Mouse (Mus musculus): ENCODE results near the gene Cyp4f17. TPM values are rescaled to one million over a fixed set of nuclear protein-coding genes. Genes with fewer than 3 reads are reported as not detected.
"Not testable (repeated sequence)": the region's sequence is repeated elsewhere in the genome, so short reads cannot be mapped to it uniquely, and the experiment has no call there.

Cyp4f17 gene
- polyA plus RNA-seq, 1 experiment from 2014 or later = 11.7 TPM

DNA sequence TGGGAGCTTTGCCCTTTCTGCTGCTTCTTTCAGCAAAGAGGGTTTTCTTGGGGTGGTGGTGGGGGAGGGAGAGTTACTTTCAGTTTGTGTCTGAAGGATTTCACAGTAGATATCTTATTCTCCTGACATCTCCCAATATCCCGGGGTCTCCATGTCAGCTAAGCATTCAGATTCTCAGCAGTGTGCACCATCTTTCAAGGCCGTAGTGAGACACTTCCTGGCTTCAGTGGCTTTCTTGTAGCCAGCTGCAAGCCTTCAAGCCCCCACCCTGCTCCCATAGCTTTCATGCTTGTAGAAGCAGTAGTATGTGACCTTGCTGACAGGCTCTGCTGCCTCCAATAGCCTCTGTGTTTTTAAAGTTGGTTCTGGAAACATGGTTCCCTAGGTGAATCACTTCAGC is 67.4 kb downstream of the Cyp4f17 start:
- not testable (repeated sequence) for H3K4me2 ChIP-seq (replicated peaks); H3K9ac ChIP-seq; H3K27ac ChIP-seq; ATAC-seq (ENCODE audit: low FRiP score); H3K9me3 ChIP-seq (replicated peaks); H3K4me1 ChIP-seq; H3K4me3 ChIP-seq; H3K27me3 ChIP-seq; H3K36me3 ChIP-seq
- WGBS = 76% methylated on average over 2 of the region's 2 CpGs

GRCm38 (mm10) chr17:32577496-32578186 is 71.8 kb downstream of the Cyp4f17 start:
- no peaks in the 10 kb centered on the region for H3K27me3 ChIP-seq
- ATAC-seq (ENCODE audit: low FRiP score) = no peak
- no peaks in the 10 kb centered on the region for H3K36me3 ChIP-seq
- H3K9me3 ChIP-seq (replicated peaks) = 0 out of 2 replicates have a peak, but pooled peaks cover 4% of the 10 kb centered on the region
- no peak overlapping the region for H3K4me3 ChIP-seq
- no peaks in the 10 kb centered on the region for H3K4me1 ChIP-seq
- H3K27ac ChIP-seq = no peak overlapping the region
- H3K9ac ChIP-seq = no peak overlapping the region
- H3K4me2 ChIP-seq (replicated peaks) = no peak overlapping the region
- 74% methylated on average over 7 of the region's 7 CpGs for WGBS

Other genes starting within 250 kb of the Cyp4f17 start
- 108 and 112 TPM in 2 replicates for gene Brd4, start 221.3 kb upstream of the Cyp4f17 start, polyA plus RNA-seq (2016; fragmentation: Nextera tagmentation; extraction: Ambion mirVana)
- gene Akap8, start 184.8 kb upstream of the Cyp4f17 start, polyA plus RNA-seq (2016; fragmentation: Nextera tagmentation; extraction: Ambion mirVana) = 131 TPM in 2 replicates
- 134 and 138 TPM in 2 replicates for gene Akap8l, start 155.4 kb upstream of the Cyp4f17 start, polyA plus RNA-seq (2016; fragmentation: Nextera tagmentation; extraction: Ambion mirVana)
- gene Wiz, start 116.6 kb upstream of the Cyp4f17 start, polyA plus RNA-seq (2016; fragmentation: Nextera tagmentation; extraction: Ambion mirVana) = 45.6 and 52.2 TPM in 2 replicates
- gene Rasal3, start 102.5 kb upstream of the Cyp4f17 start, polyA plus RNA-seq (2016; fragmentation: Nextera tagmentation; extraction: Ambion mirVana) = 0.39 and 0.72 TPM in 2 replicates
- 0.08 TPM in 1 of 2 replicates, not detected in the other for gene Pglyrp2, start 81.9 kb upstream of the Cyp4f17 start, polyA plus RNA-seq (2016; fragmentation: Nextera tagmentation; extraction: Ambion mirVana)
- gene Cyp4f39, start 53.3 kb upstream of the Cyp4f17 start, polyA plus RNA-seq (2016; fragmentation: Nextera tagmentation; extraction: Ambion mirVana) = 0.99 and 1.3 TPM in 2 replicates
- 21.9 and 25.8 TPM in 2 replicates for gene Cyp4f16, start 30.5 kb downstream of the Cyp4f17 start, polyA plus RNA-seq (2016; fragmentation: Nextera tagmentation; extraction: Ambion mirVana)
- gene Cyp4f37, start 115.3 kb downstream of the Cyp4f17 start, polyA plus RNA-seq (2016; fragmentation: Nextera tagmentation; extraction: Ambion mirVana) = not detected in 2 replicates
- gene Cyp4f40, start 152.8 kb downstream of the Cyp4f17 start, polyA plus RNA-seq (2016; fragmentation: Nextera tagmentation; extraction: Ambion mirVana) = not detected in 2 replicates
- gene Cyp4f15, start 179.6 kb downstream of the Cyp4f17 start, polyA plus RNA-seq (2016; fragmentation: Nextera tagmentation; extraction: Ambion mirVana) = 0.53 and 0.99 TPM in 2 replicates

All from hindbrain, embryonic 12.5 days (tissue).